Mouse (Mus musculus) mouse embryonic stem cell (cell line): Measurements from ENCODE around the gene March6.

ENCODE experiments used
- in situ Hi-C, 2 experiments: fragments of 300-500 bp; cut with MboI; formaldehyde crosslinking; loops; 1 replicate in 1 of 2; 3 replicates in 1 of 2; pipeline ENCODE4 v1.14.3; 2019 to 2020; ENCODE audit warnings: low sequenced_read_pairs in 2 of 2, low pct_unique_long_range_greater_than_20kb in 1 of 2, mixed read lengths in 1 of 2; ENCODE audit not compliant: unreplicated experiment in 1 of 2

Gene March6

DNA sequence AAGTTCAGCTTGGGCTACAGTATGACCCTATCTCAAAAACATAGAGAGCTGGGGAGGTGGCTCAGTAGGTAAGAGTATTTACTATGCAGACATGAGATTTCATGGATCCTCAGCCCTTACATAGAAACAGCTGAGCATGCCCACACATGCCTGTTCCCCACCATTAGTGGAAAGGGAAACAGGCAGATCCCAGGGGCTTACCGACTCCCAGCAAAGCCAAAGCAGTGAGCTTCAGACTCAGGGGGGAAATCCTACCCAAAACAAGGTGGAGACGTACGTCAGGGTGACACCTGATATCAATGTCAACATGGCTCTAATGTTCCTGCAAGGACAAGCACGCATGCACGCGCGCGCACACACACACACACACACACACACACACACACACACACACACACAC is 99.0 kb downstream of the March6 start:
- in situ Hi-C loops: loop anchor here in 1 of 2 experiments (25.0 kb wide), 1 partner anchor 520 kb away; no protein-coding TSS in a partner anchor

DNA sequence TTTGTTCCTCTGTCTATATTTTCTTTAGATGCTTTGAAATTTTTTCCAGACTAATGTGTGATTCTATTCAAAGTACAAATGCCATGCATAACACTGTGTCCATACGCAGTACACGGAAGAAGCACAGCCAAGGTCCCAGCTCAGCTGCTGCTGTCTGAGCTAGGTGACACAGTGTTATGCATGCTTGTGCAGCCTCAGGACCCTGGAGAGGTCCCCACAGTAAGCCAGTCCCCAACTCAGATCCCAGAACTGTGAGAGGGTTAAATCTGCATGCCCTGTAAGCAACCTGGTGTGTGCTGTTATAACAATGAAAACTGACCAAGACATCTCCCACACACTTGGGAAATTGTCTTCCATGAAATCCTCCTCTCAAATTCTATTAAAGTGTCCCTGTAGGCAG is 100.8 kb downstream of the March6 start:
- in situ Hi-C loops: loop anchor here in 1 of 2 experiments (25.0 kb wide), 1 partner anchor 518 kb away; no protein-coding TSS in a partner anchor

DNA sequence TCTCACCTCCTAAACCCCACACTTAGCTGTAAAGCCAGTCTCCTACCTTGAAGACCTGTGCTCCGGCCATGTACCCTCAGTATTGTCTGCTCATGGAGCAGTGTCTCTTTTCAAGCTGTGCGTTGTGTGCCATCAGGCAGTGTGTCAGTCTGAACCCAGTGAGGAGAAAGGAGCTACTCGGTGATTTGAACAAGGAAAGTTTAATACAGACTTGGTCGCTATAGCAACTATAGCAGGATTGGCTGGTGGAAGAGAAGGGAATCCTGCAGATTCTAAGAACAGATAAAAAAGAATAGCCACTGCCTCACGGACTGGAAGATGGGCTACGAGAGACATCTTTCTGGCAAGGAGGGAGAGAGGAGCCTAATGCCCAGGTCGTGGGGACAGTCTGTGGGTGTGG is 101.4 kb downstream of the March6 start:
- in situ Hi-C loops: loop anchor here in 1 of 2 experiments (25.0 kb wide), 1 partner anchor 517 kb away; no protein-coding TSS in a partner anchor

DNA sequence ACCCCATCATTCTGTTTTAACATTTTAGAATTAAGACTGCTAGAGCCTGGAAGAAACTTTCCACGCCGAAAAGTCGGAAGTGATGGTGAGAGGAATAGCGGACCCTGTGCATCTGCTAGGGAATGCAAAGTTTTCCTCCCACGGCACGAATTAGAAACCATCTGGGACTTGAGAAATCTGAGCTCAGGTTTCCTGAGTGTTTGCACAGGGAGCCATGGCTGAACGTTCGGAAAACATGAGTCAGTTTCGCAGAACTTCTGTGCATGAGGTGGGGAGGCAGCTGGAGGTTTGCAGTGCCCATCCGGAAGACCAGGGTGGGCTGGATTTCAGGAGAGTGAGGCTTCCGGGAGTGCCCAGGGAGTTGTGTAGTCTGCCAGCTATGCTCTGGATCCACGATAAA is 102.3 kb downstream of the March6 start:
- in situ Hi-C loops: loop anchor here in 1 of 2 experiments (25.0 kb wide), 1 partner anchor 516 kb away; no protein-coding TSS in a partner anchor

DNA sequence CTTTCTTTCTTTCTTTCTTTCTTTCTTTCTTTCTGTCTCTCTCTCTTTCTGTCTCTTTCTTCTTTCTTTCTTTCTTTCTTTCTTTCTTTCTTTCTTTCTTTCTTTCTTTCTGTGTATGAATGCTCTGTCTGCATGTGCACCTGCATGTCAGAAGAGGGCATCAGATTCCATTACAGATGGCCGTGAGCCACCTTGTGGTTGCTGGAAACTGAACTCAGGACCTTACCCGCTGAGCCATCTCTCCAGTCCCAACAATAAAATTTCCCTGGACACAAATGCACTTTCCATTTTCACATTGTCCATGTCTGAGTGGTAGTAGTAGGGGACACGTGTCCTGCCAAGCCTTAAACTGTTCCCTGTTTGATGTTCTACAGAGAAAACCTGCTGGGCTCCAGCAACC is 103.5 kb downstream of the March6 start:
- in situ Hi-C loops: loop anchor here in 1 of 2 experiments (25.0 kb wide), 1 partner anchor 515 kb away; no protein-coding TSS in a partner anchor

DNA sequence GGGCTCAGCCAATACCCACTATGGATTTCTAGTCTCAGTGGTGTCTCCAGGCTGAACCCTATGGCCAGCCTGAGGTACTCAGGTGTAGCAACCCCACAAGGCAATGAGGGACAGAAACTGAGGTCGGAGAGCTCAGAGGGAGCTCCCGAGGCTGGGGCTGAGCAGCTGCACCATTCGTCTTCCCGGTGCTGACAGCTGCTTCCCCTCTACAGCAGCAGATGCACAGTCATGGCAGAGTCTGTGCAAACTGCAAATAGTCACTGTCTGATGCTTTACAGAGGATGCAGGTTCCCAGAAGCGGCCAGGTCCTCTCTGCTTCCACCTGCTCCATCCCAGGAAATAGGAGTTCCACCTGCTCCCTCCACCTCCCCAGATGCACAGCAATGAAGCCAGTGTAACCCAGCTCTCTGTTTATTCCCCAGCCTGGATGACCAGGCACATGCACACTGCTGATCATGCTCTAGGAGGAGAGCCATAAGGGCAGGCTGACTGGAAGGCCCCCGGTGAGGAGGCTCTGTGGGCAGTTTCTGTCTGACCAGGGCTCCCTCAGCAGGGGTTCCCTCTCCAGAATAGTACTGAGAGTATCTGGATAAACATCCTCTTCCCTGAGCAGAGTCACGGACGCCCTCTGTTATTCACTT is 104.7 kb downstream of the March6 start:
- in situ Hi-C loops: loop anchor here in 1 of 2 experiments (25.0 kb wide), 1 partner anchor 514 kb away; no protein-coding TSS in a partner anchor

DNA sequence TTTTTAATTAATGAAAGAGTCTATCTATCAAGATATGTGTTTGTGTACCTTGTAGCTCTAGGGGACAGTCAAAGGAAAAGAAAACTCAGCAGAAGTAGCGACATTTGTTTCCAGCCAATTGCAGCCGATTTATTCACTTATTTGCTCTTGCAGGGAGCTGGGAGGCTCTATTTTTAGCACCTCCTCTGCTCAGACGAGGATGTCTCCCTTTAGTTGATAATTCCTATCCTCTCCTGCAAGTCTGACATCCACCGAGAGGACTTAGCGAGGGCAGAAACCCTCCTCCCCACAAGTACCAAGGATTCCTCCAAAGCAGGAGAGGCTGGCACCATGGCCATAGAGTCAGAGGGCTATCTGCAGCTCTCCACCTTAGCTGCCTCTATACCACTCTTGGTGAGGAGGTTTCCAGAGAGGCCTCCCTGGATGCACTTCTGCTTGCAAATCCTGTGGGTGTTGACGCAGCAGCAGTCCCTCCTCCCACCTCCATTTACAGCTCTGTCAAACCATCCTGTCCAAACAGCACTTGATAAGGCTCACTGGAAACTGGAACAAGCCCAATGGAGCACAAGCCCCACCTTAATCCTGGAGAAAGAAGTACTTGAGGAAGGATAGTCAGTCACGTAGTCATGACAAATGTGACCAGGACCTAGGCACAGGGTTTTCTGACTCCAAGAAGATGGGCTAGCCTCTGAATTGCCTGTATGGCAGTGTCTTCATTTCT is 108.0 kb downstream of the March6 start:
- in situ Hi-C loops: no loop called here

DNA sequence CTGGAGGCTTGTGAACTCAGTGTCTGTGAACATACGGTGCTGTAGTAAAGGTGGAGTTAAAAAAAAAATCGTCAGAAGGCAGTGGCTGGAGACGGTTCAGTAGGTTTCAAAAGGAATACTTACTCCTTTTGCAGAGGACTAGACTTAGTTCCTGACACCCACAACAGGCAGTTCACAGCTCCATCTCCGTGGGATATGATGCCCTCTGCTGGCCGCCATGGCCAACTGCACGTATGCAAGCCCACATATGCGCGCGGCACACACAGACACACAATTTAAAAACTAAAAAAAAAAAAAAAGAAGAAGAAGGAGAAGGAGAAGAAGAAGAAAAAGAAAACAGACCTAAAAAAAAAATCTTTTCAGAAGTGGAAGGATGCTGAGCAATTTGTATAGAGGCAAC is 111.8 kb downstream of the March6 start:
- in situ Hi-C loops: loop anchor here in 1 of 2 experiments (10.0 kb wide), 1 partner anchor 94 kb away; no protein-coding TSS in a partner anchor

DNA sequence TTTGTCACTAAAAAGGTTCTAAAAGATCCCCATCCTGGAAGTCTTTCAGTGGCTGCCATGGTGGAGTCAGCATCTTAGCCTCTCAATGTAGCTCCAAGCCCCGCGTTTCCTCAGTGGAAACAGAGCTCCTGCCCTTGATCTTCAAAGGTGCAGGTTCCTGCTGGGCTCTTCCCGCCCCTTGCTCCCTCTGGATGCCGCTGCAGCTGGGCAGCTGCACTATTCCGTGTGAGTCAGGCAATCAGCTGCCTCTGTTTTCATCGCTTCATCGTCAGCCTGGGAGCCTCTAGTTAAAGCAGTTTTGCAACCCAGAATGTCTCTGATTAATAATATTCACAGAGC is 112.2 kb downstream of the March6 start:
- in situ Hi-C loops: loop anchor here in 1 of 2 experiments (10.0 kb wide), 1 partner anchor 94 kb away; no protein-coding TSS in a partner anchor

DNA sequence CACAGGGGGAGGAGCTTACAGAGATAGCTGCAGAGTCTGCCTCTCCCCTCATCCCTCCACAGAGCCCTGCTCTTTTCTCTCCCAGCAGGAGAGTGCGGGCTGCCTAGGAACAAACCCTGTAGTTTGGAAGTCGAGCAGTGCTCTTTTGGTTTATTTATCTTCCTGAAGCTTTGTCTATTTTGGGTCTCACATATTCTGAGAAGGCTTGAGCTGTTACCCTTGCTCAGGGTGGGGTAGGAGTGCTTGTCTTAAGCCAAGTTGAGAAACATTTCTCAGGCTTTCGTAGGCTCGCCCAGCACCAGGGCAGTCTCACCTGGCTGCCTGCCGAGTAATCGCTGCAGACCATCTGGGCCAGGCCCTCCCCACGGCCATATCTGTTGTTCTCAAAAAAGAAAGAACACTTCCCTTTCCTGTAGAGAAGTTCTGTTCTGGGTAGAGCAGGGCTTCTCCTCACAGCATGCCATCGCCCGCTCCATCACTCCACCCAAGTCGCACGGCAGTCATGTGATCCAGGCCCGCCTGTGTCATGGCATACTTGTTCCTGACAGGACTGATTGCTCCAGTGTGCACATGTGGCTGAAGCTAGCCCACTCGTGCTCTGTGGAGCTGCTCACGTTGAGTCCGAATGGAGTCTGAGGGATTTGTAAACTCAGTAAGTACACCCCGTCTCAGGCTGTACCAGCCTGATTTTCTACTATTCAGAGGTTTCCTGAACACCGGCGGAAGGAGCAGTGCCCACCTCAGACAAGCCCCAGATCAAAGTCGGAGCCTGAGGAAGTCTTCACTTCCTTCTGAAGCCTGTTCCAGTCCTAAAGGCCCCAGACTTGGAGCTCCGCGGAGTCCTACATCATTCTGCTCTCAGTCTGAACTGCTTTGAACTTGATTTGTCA is 112.8 kb downstream of the March6 start:
- in situ Hi-C loops: loop anchor here in 1 of 2 experiments (10.0 kb wide), 1 partner anchor 93 kb away; no protein-coding TSS in a partner anchor

DNA sequence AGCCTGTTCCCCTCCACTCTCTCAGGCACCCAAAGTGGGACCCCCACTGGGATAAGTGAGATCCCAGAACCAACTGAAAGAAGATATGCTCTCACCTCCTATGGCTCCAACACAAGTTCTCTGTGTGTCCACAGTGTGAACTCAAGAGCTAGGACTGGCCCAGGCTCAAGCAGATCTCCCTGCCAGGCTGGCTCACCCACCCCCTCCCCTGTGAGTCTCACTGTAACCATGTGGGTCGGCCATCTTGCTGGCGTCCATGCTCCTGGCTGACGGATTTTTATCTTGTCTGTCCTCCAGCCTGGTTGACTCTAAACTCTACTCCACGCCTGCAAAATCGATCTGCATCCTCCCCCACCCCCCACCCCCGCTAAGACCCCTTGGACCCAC is 113.5 kb downstream of the March6 start:
- in situ Hi-C loops: loop anchor here in 1 of 2 experiments (10.0 kb wide), 1 partner anchor 93 kb away; no protein-coding TSS in a partner anchor

DNA sequence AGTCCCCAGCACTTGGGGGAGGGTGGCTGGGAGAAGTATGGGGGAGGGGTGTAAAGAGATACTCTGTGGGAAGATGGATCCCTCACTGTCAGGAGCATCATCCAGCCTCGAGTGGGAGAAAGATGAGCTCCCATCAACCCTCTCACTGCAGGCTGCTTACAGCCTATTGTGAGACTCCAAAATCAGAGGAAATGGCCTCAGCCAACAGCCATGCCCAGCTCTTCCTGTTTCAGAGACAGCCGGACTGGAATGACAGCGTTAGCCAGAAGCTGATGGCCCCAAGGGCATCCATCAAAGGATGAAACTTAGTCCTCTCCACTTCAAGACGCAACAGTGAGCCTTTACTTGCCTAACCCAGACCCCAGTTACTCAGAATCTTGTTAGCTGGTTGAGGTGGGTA is 115.7 kb downstream of the March6 start:
- in situ Hi-C loops: loop anchor here in 1 of 2 experiments (10.0 kb wide), 1 partner anchor 90 kb away; no protein-coding TSS in a partner anchor

DNA sequence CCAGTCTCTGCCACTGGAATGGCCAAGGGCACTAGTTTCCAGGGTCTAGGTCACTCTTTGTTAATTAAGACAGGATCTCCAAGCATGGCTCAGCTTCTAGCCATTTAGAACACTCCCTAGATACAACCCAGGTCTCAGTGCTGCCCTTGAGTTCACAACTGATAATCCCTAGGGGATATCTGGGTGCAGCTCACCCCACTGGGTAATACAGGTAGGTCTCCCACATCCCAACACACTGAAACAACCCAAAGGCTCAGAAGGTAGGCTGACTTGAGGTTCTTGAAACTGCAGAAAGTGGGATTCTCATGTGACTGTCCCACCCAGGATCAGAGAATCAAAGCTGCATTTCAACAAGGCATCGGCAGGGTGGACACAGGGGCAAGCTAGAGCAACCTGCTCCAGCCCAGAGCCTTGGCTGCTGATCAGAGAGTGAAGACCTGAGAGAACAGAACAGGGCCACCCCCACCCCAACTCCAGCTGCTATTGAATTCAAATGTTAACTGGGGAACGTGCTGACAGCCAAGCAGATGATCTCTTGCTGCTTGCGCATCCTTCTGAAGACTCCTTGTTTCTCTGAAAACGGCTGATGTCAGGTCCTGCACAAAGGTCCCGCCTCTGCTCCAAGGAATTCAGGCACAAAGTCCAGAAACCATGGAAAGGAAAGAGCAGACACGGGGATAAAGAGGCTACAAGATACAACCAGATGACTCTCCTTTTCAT is 116.5 kb downstream of the March6 start:
- in situ Hi-C loops: loop anchor here (5.0 to 10.0 kb wide), 3 partner anchors 37 to 90 kb away; no protein-coding TSS in a partner anchor

DNA sequence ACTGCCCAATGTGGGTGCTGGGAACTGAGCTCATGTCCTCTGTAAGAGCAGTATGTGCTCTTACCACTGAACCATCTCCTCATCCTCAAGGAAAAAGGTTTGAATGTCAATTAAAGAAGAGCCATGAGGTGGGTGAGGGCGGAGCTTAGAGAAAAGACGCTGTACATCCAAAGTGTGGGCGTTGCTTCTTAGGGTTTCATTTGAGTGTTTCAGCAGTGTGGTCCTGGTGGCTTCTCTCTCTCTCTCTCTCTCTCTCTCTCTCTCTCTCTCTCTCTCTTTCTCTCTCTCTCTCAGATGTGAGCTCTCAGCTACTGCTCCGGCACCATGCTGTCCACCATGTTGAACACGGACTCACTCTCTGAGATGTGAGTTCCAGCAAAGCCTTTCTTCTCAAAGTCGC is 117.2 kb downstream of the March6 start:
- in situ Hi-C loops: loop anchor here (5.0 to 10.0 kb wide), 3 partner anchors 36 to 89 kb away; no protein-coding TSS in a partner anchor

DNA sequence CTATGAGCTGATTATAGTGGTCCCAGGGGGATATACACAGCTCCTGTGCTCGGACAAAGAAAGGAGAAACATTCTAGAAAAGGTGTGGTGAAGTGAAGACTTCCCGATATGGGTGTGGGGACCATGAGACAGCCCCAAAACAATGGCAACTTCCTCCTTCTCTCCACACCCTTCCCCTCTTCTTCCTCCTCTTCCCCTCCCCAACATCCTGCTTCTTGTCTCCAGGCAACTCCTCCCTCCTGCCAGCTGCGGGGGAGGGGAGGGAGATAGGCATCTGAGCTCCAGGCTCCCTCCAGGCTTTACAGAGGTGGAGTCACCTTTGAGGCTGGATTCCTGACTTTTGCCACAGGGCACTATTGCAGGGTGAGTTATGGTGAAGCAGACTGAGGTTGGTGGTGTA is 117.9 kb downstream of the March6 start:
- in situ Hi-C loops: loop anchor here (5.0 to 10.0 kb wide), 3 partner anchors 36 to 88 kb away; no protein-coding TSS in a partner anchor

DNA sequence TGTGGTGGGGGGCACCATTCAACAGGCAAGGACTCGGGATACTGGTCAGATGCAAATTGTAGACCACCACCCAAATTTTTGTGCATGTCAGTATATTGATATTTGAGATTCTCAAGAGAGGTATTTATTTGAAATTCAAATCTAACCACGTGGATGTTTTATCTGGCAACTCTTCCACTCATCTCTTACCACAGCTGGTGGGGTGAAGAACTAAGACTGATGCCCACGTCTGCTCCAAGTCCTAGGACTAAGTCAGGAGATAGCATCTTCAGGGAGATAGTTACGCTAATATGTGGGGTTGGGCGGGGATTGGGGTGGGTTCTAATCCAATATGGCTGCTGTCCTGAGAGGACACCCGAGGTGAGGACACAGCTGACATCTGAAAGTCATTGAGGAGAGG is 118.4 kb downstream of the March6 start:
- in situ Hi-C loops: loop anchor here (5.0 to 10.0 kb wide), 3 partner anchors 35 to 88 kb away; no protein-coding TSS in a partner anchor

DNA sequence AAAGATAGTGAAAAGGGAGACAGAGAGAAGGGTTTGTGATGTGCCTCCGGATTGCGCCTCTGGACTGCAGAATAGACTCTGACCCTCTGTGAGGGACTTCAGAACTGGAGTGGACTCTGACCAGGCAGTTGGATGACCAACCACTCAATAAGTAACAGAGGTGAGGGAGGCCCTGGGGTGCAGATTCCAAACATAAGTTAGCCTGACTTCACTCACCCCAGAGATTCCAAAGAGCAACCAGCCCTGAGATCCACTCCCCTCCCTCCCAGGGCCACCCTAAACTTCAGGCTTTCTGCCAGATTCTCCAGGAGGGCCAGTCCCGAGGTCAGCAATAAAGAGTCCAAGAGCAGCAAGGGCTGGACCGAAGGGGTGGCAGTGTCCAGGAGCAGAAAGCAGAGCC is 123.4 kb downstream of the March6 start:
- in situ Hi-C loops: no loop called here

DNA sequence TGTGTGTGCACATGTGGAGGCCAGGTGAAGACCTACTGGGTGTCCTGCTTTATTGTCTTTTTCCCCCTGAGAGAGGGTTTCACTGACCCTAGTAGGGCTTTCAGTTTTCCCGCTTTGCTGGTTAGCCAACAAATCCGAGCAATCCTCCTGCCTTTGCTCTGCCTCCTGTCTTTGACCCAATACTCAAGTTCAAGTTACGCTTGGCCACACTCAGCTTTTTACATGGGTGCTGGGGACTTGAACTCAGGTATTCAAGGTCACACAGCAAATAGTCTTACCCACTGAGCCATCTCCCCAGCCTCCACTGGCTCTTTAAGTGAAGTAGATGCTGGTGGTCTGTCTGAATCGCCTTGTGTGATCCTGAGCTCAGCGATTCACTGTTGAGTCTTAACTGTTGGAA is 124.0 kb downstream of the March6 start:
- in situ Hi-C loops: no loop called here
